Mouse (Mus musculus) stomach, embryonic 14.5 days (tissue): ENCODE results near the gene Ghr. TPM values are rescaled to one million over a fixed set of nuclear protein-coding genes. Genes with fewer than 3 reads are reported as not detected.

Experiments used
- ATAC-seq: fragments of 200-750 bp; cut with Nextera tagmentation; 2 replicates; pipeline ENCODE4 v1.8.0; 2017; ENCODE audit warnings: low read depth, moderate TSS enrichment; ENCODE audit not compliant: insufficient number of reproducible peaks, insufficient read depth, low FRiP score
- H3K27ac ChIP-seq: fragments of 300-500 bp; sonication (generic); 2 replicates; pipeline ENCODE4 v1.5.1; 2014; ENCODE audit warnings: mild to moderate bottlenecking, low read length, moderate library complexity, mixed read lengths
- H3K27me3 ChIP-seq: fragments of 300-500 bp; sonication (generic); 2 replicates; pipeline ENCODE4 v1.6.1; 2014; ENCODE audit warnings: low read length, control low read depth, mixed read lengths; ENCODE audit not compliant: control insufficient read depth, insufficient read depth
- H3K36me3 ChIP-seq: fragments of 300-500 bp; sonication (generic); 2 replicates; pipeline ENCODE4 v1.6.1; 2014; ENCODE audit warnings: mild to moderate bottlenecking, control low read depth, low read length, moderate library complexity, mixed read lengths; ENCODE audit not compliant: control insufficient read depth, insufficient read depth
- H3K4me1 ChIP-seq: fragments of 300-500 bp; sonication (generic); 2 replicates; pipeline ENCODE4 v1.6.1; 2014; ENCODE audit warnings: low read length, control low read depth, mixed read lengths; ENCODE audit not compliant: control insufficient read depth, insufficient read depth
- H3K4me2 ChIP-seq: fragments of 300-500 bp; sonication (generic); replicated peaks from 2 replicates; pipeline ENCODE4 v1.6.1; 2014; ENCODE audit warnings: low read depth, low read length, control low read depth
- H3K4me3 ChIP-seq: fragments of 300-500 bp; sonication (generic); 2 replicates; pipeline ENCODE4 v1.5.1; 2014; ENCODE audit warnings: low read depth, low read length, control low read depth
- H3K9ac ChIP-seq: fragments of 300-500 bp; sonication (generic); replicated peaks from 2 replicates; pipeline ENCODE4 v1.6.1; 2014; ENCODE audit warnings: low read depth, mild to moderate bottlenecking, control low read depth, low read length, moderate library complexity, mixed read lengths
- H3K9me3 ChIP-seq: fragments of 300-500 bp; sonication (generic); 2 replicates; pipeline ENCODE4 v1.6.1; 2016; ENCODE audit warnings: low read depth, low read length, control low read depth; ENCODE audit not compliant: control insufficient read depth
- WGBS: fragments of 180-500 bp; shearing (Covaris S2); extraction: QIAGEN DNeasy Blood & Tissue Kit; methylation state at CpG from one replicate; pipeline ENCODE4 v1.1.7; 2014; 5-methylcytosine and 5-hydroxymethylcytosine counted together
- polyA plus RNA-seq: library from polyadenylated mRNA; unstranded; fragments of >200 nt; fragmentation: Nextera tagmentation; extraction: Ambion mirVana; gene quantifications from 2 replicates; pipeline ENCODE4 v1.2.1, GENCODE M21; 2014

Ghr gene
- polyA plus RNA-seq, 1 experiment from 2014 or later: 149 TPM

GRCm38 (mm10) chr15:3452080-3452752, 131.1 kb downstream of the Ghr start:
- WGBS: 46% methylated on average over 5 of the region's 5 CpGs
- peaks cover 6% of the 10 kb centered on the region; the same call in 1 of the 2 replicates for H3K36me3 ChIP-seq
- no peak overlapping the region for H3K4me2 ChIP-seq
- H3K27me3 ChIP-seq: no peaks in the 10 kb centered on the region
- H3K4me3 ChIP-seq: no peak overlapping the region
- H3K9me3 ChIP-seq: no peaks in the 10 kb centered on the region
- H3K4me1 ChIP-seq: no peaks in the 10 kb centered on the region
- no peak overlapping the region for H3K9ac ChIP-seq
- no peak for ATAC-seq
- H3K27ac ChIP-seq: no peak overlapping the region

DNA sequence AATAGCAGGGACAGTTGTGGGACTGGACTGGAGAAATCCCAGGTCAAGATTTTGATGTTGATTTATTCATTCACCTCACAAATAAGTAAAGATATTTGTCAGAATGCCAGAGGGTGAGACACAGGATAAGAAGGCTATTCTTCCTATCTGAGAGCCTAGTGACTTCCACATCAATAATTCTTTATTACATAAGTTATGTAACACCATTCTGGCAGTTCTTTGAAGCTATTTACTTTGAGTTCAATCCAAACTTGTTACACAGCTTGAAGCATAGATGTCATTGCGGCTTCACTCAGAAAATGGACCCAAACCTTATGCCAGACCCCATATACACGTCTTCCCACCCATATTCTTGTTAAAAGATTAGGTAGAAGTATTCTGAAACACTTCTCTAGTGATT, 133.7 kb downstream of the Ghr start:
- Histone ChIP-seq H3K9ac (no peak overlapping the region), H3K36me3 (peaks cover 3% of the 10 kb centered on the region; the same call in 1 of the 2 replicates), H3K9me3 (no peaks in the 10 kb centered on the region), H3K4me3 (no peak overlapping the region), H3K27me3 (no peaks in the 10 kb centered on the region), H3K27ac (no peak overlapping the region), H3K4me1 (no peaks in the 10 kb centered on the region), H3K4me2 (no peak overlapping the region)
- ATAC-seq: no peak
- 81% methylated on average over 2 of the region's 2 CpGs for WGBS

GRCm38 (mm10) chr15:3445285-3445909, 137.9 kb downstream of the Ghr start:
- ATAC-seq: peak; percentile 70
- Histone ChIP-seq H3K4me1 (no peaks in the 10 kb centered on the region), H3K36me3 (no peaks in the 10 kb centered on the region), H3K9ac (no peak overlapping the region), H3K27me3 (no peaks in the 10 kb centered on the region), H3K9me3 (no peaks in the 10 kb centered on the region), H3K4me2 (no peak overlapping the region), H3K4me3 (no peak overlapping the region), H3K27ac (no peak overlapping the region)
- 68% methylated on average over 7 of the region's 7 CpGs for WGBS

GRCm38 (mm10) chr15:3444448-3445020, 138.8 kb downstream of the Ghr start:
- no peak overlapping the region for H3K4me3 ChIP-seq
- no peak for ATAC-seq
- H3K9me3 ChIP-seq: no peaks in the 10 kb centered on the region
- H3K36me3 ChIP-seq: peaks cover under 1% of the 10 kb centered on the region; the same call in 1 of the 2 replicates
- no peak overlapping the region for H3K4me2 ChIP-seq
- no peaks in the 10 kb centered on the region for H3K4me1 ChIP-seq
- 58% methylated on average over 8 of the region's 8 CpGs for WGBS
- H3K27ac ChIP-seq: no peak overlapping the region; the same call in 1 of the 2 replicates
- no peaks in the 10 kb centered on the region for H3K27me3 ChIP-seq
- no peak overlapping the region for H3K9ac ChIP-seq

GRCm38 (mm10) chr15:3441506-3442286, 141.6 kb downstream of the Ghr start:
- 61% methylated on average over 4 of the region's 4 CpGs for WGBS

DNA sequence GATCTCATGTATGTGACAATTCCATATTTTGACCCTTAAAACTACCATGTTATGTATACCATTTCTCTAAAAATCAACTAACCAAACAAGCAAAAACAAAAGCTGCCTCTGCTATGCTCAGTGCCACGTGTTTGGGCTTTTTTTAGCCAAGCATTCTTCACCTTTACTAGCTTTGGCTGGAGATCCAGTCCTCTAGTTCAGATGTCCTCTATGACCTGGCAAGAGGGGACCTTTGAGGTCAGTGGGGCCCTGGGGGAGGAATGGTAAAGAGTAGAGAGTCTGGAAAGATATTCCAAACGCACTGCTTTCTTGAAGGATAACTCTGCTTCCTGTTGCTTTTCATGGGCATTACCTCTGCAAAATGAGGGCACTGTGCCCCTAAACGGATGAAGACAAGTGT, 145.9 kb downstream of the Ghr start:
- H3K9me3 ChIP-seq: no peaks in the 10 kb centered on the region
- H3K27ac ChIP-seq: no peak overlapping the region
- ATAC-seq: no peak
- H3K9ac ChIP-seq: no peak overlapping the region
- no peak overlapping the region for H3K4me3 ChIP-seq
- no peak overlapping the region for H3K4me2 ChIP-seq
- H3K4me1 ChIP-seq: peaks cover 14% of the 10 kb centered on the region; the same call in 1 of the 2 replicates
- H3K36me3 ChIP-seq: peaks cover 2% of the 10 kb centered on the region
- H3K27me3 ChIP-seq: no peaks in the 10 kb centered on the region
- WGBS: 73% methylated on average over 3 of the region's 3 CpGs

More at GRCm38 (mm10) chr15:3441506-3442286, 141.6 kb downstream of the Ghr start:
- peaks cover 2% of the 10 kb centered on the region for H3K36me3 ChIP-seq
- H3K9me3 ChIP-seq: no peaks in the 10 kb centered on the region
- H3K27ac ChIP-seq: no peak overlapping the region
- no peaks in the 10 kb centered on the region for H3K27me3 ChIP-seq
- H3K9ac ChIP-seq: no peak overlapping the region
- no peak overlapping the region for H3K4me2 ChIP-seq
- 0 out of 2 replicates have a peak, but pooled peaks have one; percentile 35 for ATAC-seq
- H3K4me3 ChIP-seq: no peak overlapping the region
- H3K4me1 ChIP-seq: no peaks in the 10 kb centered on the region

GRCm38 (mm10) chr15:3435637-3436036, 147.7 kb downstream of the Ghr start:
- no peak for ATAC-seq
- Histone ChIP-seq H3K4me3 (no peak overlapping the region), H3K27ac (no peak overlapping the region), H3K4me2 (no peak overlapping the region), H3K9ac (no peak overlapping the region), H3K4me1 (peaks cover 14% of the 10 kb centered on the region; the same call in 1 of the 2 replicates), H3K36me3 (peaks cover 2% of the 10 kb centered on the region), H3K27me3 (no peaks in the 10 kb centered on the region), H3K9me3 (no peaks in the 10 kb centered on the region)
- WGBS: 29% methylated on average over 4 of the region's 4 CpGs

- H3K4me2 ChIP-seq: no peak overlapping the region
- peaks cover 1% of the 10 kb centered on the region for H3K36me3 ChIP-seq
- 87% methylated on average over 3 of the region's 3 CpGs for WGBS
- peaks cover 14% of the 10 kb centered on the region; the same call in 1 of the 2 replicates for H3K4me1 ChIP-seq
- no peaks in the 10 kb centered on the region for H3K27me3 ChIP-seq
- H3K9me3 ChIP-seq: no peaks in the 10 kb centered on the region
- no peak overlapping the region for H3K9ac ChIP-seq
- no peak for ATAC-seq
- H3K27ac ChIP-seq: no peak overlapping the region
- no peak overlapping the region for H3K4me3 ChIP-seq
These were observed 148.8 kb downstream of the Ghr start for GRCm38 (mm10) chr15:3434461-3434860.
